Mouse (Mus musculus): ENCODE measurements at regions not wholly inside any gene's neighbourhood (a gene's known extent, or its start where the extent isn't known, plus 50 kb on each side); places are given as distances from the start of the nearest gene placed in this dataset.

DNA sequence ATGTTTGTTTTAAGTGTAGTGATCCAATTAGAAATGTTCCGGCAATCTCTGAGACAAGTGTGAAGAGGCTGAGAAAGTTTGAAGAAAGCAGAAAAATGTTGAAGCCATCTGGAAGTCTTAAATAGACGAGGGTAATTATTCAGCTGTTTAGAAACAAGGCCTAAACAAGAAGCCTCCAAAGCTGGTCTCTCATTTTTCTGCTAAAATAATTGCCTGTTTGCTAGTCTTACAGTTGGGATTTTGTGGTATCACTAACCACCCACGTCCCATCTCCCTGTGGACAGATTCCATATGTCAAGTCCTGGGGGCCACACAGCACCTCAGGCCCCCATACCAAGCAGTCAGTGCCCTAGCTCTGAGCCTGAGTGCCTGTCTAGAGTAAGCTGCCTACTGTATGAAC, 59.4 kb upstream of the Bace2 start:
- no peak for DNase-seq (ENCODE audit: low spot score in 2 of 2)

- no peak for DNase-seq (ENCODE audit: low spot score in 2 of 2)
Observed at GRCm38 (mm10) chr16:97304156-97304735, 52.3 kb upstream of the Bace2 start.

All from layer of hippocampus, adult 8-10 months (tissue).